Comparison of ENCODE assay signal across 13 mouse cellular contexts in genomic region chr4:127170866-127171265, GRCm38 (mm10). TPM values are rescaled to one million over a fixed set of nuclear protein-coding genes. Genes with fewer than 3 reads are reported as not detected.
A peak's percentile ranks its signal among the peaks of the same experiment; 100 is the strongest.
DNase-seq lines count a peak whose midpoint lies in the region; ATAC-seq and TF ChIP-seq lines count a peak whose summit lies in the region.
"Had no signal": no experiment of that assay in that cellular context is flagged by ENCODE, and none has a peak within 500 bp of the region (broad histone marks: within the 10 kb centered on the region; RNA-seq: fewer than 3 reads in every experiment).

No protein-coding gene starts in this region.

- peak overlapping the region; percentile 96; the same call in 1 of the 2 replicates for H3K4me2 ChIP-seq in midbrain, embryonic 13.5 days (replicated peaks)
- H3K4me2 ChIP-seq in midbrain, embryonic 11.5 days, result no peak overlapping the region
- H3K4me2 ChIP-seq: limb, embryonic 13.5 days had no signal

- H3K9ac ChIP-seq in midbrain, embryonic 13.5 days (replicated peaks), result no peak overlapping the region
- H3K9ac ChIP-seq in midbrain, embryonic 11.5 days (ENCODE audit: low read length), result no peak overlapping the region
- H3K9ac ChIP-seq: limb, embryonic 13.5 days had no signal

- H3K27ac ChIP-seq in midbrain, embryonic 13.5 days, result no peak overlapping the region
- no peak overlapping the region for H3K27ac ChIP-seq in midbrain, embryonic 11.5 days (ENCODE audit: low read depth, low read length)
- H3K27ac ChIP-seq in thymus, adult 2 months (ENCODE audit: control insufficient read depth, insufficient read depth, low read length), result no peak overlapping the region
- H3K27ac ChIP-seq in limb, embryonic 10.5 days, result no peak overlapping the region
- H3K27ac ChIP-seq: kidney, postnatal 0 days; limb, embryonic 13.5 days had no signal

- no peaks in the 10 kb centered on the region for H3K9me3 ChIP-seq in midbrain, embryonic 13.5 days
- H3K9me3 ChIP-seq in midbrain, embryonic 11.5 days (ENCODE audit: control insufficient read depth, low read length), result no peaks in the 10 kb centered on the region
- H3K9me3 ChIP-seq in limb, embryonic 10.5 days (replicated peaks), result no peaks in the 10 kb centered on the region
- H3K9me3 ChIP-seq: limb, embryonic 13.5 days had no signal

- DNase-seq in midbrain, embryonic 11.5 days (ENCODE audit: low spot score, missing footprints), result no peak
- peak; percentile 84 to 86 for DNase-seq in cerebellum, postnatal 25 days
- DNase-seq in left cerebral cortex, postnatal 36 days (ENCODE audit: low spot score in 2 of 2), result peak; percentile 81 to 88
- DNase-seq in right cerebral cortex, postnatal 36 days (ENCODE audit: low spot score in 2 of 2), result peak; percentile 80 to 82
- no peak for DNase-seq in thymus, adult 18-20 months
- DNase-seq in thymus, adult 2 months, result no peak
- no peak for DNase-seq in limb, embryonic 10.5 days (ENCODE audit: low spot score)
- DNase-seq: heart, postnatal 4 days; spleen, adult 18-20 months had no signal

- H3K36me3 ChIP-seq in midbrain, embryonic 13.5 days, result no peaks in the 10 kb centered on the region
- H3K36me3 ChIP-seq in midbrain, embryonic 11.5 days (ENCODE audit: control insufficient read depth, insufficient read depth, low read length), result no peaks in the 10 kb centered on the region
- H3K36me3 ChIP-seq in thymus, adult 2 months (ENCODE audit: control insufficient read depth, insufficient read depth, low read length), result no peaks in the 10 kb centered on the region
- no peaks in the 10 kb centered on the region for H3K36me3 ChIP-seq in limb, embryonic 10.5 days
- H3K36me3 ChIP-seq: limb, embryonic 13.5 days had no signal

- peaks cover 56% of the 10 kb centered on the region for H3K4me1 ChIP-seq in midbrain, embryonic 13.5 days (replicated peaks)
- H3K4me1 ChIP-seq in midbrain, embryonic 11.5 days (ENCODE audit: control insufficient read depth, insufficient read depth, low read length), result peaks cover 5% of the 10 kb centered on the region; the same call in 1 of the 2 replicates
- H3K4me1 ChIP-seq in thymus, adult 2 months (replicated peaks; ENCODE audit: control insufficient read depth, insufficient read depth, low read length), result peaks cover 10% of the 10 kb centered on the region
- H3K4me1 ChIP-seq in limb, embryonic 10.5 days, result peaks cover 20% of the 10 kb centered on the region

- no peak overlapping the region for H3K4me3 ChIP-seq in midbrain, embryonic 13.5 days (replicated peaks)
- H3K4me3 ChIP-seq in midbrain, embryonic 11.5 days (ENCODE audit: low read depth, low read length), result no peak overlapping the region
- no peak overlapping the region for H3K4me3 ChIP-seq in thymus, adult 2 months (ENCODE audit: control insufficient read depth, insufficient read depth, low read length)
- no peak overlapping the region for H3K4me3 ChIP-seq in limb, embryonic 10.5 days
- H3K4me3 ChIP-seq: limb, embryonic 13.5 days had no signal

- H3K27me3 ChIP-seq in midbrain, embryonic 13.5 days, result peaks cover 26% of the 10 kb centered on the region
- peaks cover 20% of the 10 kb centered on the region for H3K27me3 ChIP-seq in midbrain, embryonic 11.5 days (ENCODE audit: control insufficient read depth, insufficient read depth, low read length)
- peaks cover 18% of the 10 kb centered on the region; the same call in 1 of the 2 replicates for H3K27me3 ChIP-seq in thymus, adult 2 months (ENCODE audit: control insufficient read depth, insufficient read depth, low read length)
- peaks cover 76% of the 10 kb centered on the region for H3K27me3 ChIP-seq in limb, embryonic 10.5 days (ENCODE audit: low read depth, poor library complexity, severe bottlenecking)

- intact Hi-C loops in left cerebral cortex, postnatal 36 days (cut with DNase I), result no loop called here

- WGBS in midbrain, embryonic 13.5 days, result 33% methylated on average over 5 of the region's 5 CpGs
- WGBS in midbrain, embryonic 11.5 days, result 49% methylated on average over 5 of the region's 5 CpGs
- 53% methylated on average over 5 of the region's 5 CpGs for WGBS in thymus, adult 2 months
- WGBS in limb, embryonic 10.5 days, result 50% methylated on average over 5 of the region's 5 CpGs

- ATAC-seq in midbrain, embryonic 13.5 days, result no peak
- no peak for ATAC-seq in midbrain, embryonic 11.5 days (ENCODE audit: low FRiP score)

- no peak for TF ChIP-seq POLR2A in thymus, adult 2 months (IDR thresholded peaks at IDR 0.05; ENCODE audit: control insufficient read depth, extremely low read depth, insufficient read depth, low read length, poor library complexity)

- TF ChIP-seq CTCF in thymus, adult 2 months (IDR thresholded peaks at IDR 0.05; ENCODE audit: borderline replicate concordance, control insufficient read depth, extremely low read depth, insufficient read depth, low read length, poor library complexity), result no peak

RNA-seq across cellular contexts. Expression of gene Dlgap3, which starts 1.9 kb away (rescaled TPM):
- 7.2 and 10.1 TPM in 2 replicates for polyA plus RNA-seq in midbrain, embryonic 13.5 days (2015; fragmentation: Nextera tagmentation; extraction: Ambion mirVana)
- 4.0 and 4.4 TPM in 2 replicates for polyA plus RNA-seq in midbrain, embryonic 11.5 days (2014; fragmentation: Nextera tagmentation; extraction: Ambion mirVana)
- 100 to 1,000 TPM; 380 to 420 TPM for total RNA-seq in left cerebral cortex, postnatal 36 days (2021)
- polyA plus RNA-seq in thymus, adult 2 months (2012; rRNA removed), result 2.6 and 3.6 TPM in 2 replicates
- polyA plus RNA-seq in limb, embryonic 10.5 days (2016; fragmentation: Nextera tagmentation; extraction: Ambion mirVana), result 0.16 and 0.21 TPM in 2 replicates
- total RNA-seq: granulocyte monocyte progenitor cell, adult 5-6 weeks had no signal

RNA-seq across cellular contexts. Expression of gene Tmem35b, which starts 47.4 kb away (rescaled TPM):
- polyA plus RNA-seq in midbrain, embryonic 13.5 days (2015; fragmentation: Nextera tagmentation; extraction: Ambion mirVana), result 20.3 and 21.4 TPM in 2 replicates
- 14.3 and 16.0 TPM in 2 replicates for polyA plus RNA-seq in midbrain, embryonic 11.5 days (2014; fragmentation: Nextera tagmentation; extraction: Ambion mirVana)
- total RNA-seq in left cerebral cortex, postnatal 36 days (2021), result 1 to 10 TPM; 1.9 to 4.1 TPM
- 11.3 and 11.9 TPM in 2 replicates for polyA plus RNA-seq in thymus, adult 2 months (2012; rRNA removed)
- polyA plus RNA-seq in limb, embryonic 10.5 days (2016; fragmentation: Nextera tagmentation; extraction: Ambion mirVana), result 9.5 and 10.6 TPM in 2 replicates

Comparison
In these comparisons a context has a peak if more than half of its experiments do, and no peak if none do; other contexts are left out.
1. DNase-seq: peak in cerebellum, postnatal 25 days (2 of 2), left cerebral cortex, postnatal 36 days (2 of 2) and right cerebral cortex, postnatal 36 days (2 of 2); none in midbrain, embryonic 11.5 days (single experiment), thymus, adult 18-20 months (0 of 2), thymus, adult 2 months (single experiment) and limb, embryonic 10.5 days (single experiment).